Mouse (Mus musculus) forebrain, postnatal 0 days (tissue): ENCODE results near the gene Ywhae. TPM values are rescaled to one million over a fixed set of nuclear protein-coding genes. Genes with fewer than 3 reads are reported as not detected.
"Not testable (repeated sequence)": the region's sequence is repeated elsewhere in the genome, so short reads cannot be mapped to it uniquely, and the experiment has no call there.

Source experiments
- ATAC-seq: fragments of 200-750 bp; cut with Nextera tagmentation; 2 replicates; pipeline ENCODE4 v1.8.0; 2017; ENCODE audit warnings: mild to moderate bottlenecking, moderate library complexity
- DNase-seq: peaks from one replicate; pipeline ENCODE4 v3.0.0-alpha.2; 2015
- H3K27ac ChIP-seq: fragments of 300-500 bp; sonication (generic); 2 replicates; pipeline ENCODE4 v1.5.1; 2014; ENCODE audit warnings: low read depth, mild to moderate bottlenecking, antibody characterized with exemption, low read length, moderate library complexity, mixed read lengths
- H3K27me3 ChIP-seq: fragments of 300-500 bp; sonication (generic); 2 replicates; pipeline ENCODE4 v1.6.1; 2014; ENCODE audit warnings: mild to moderate bottlenecking, low read length, mixed read lengths; ENCODE audit not compliant: insufficient read depth
- H3K36me3 ChIP-seq: fragments of 300-500 bp; sonication (generic); 2 replicates; pipeline ENCODE4 v1.6.1; 2014; ENCODE audit warnings: mild to moderate bottlenecking, moderate library complexity; ENCODE audit not compliant: insufficient read depth
- H3K4me1 ChIP-seq: fragments of 300-500 bp; sonication (generic); 2 replicates; pipeline ENCODE4 v1.6.1; 2014; ENCODE audit warnings: antibody characterized with exemption; ENCODE audit not compliant: insufficient read depth
- H3K4me2 ChIP-seq: fragments of 300-500 bp; sonication (generic); 2 replicates; pipeline ENCODE4 v1.6.1; 2014; ENCODE audit warnings: low read depth, mild to moderate bottlenecking, moderate library complexity
- H3K4me3 ChIP-seq: fragments of 300-500 bp; sonication (generic); 2 replicates; pipeline ENCODE4 v1.5.1; 2014; ENCODE audit warnings: low read depth, low read length, mixed read lengths
- H3K9ac ChIP-seq: fragments of 300-500 bp; sonication (generic); 2 replicates; pipeline ENCODE4 v1.6.1; 2014; ENCODE audit warnings: mild to moderate bottlenecking
- H3K9me3 ChIP-seq: fragments of 300-500 bp; sonication (generic); 2 replicates; pipeline ENCODE4 v1.6.1; 2016; ENCODE audit warnings: low read length
- CTCF ChIP-seq: sonication (generic); IDR thresholded peaks from 2 replicates; pipeline ENCODE4 v1.5.1; 2016; ENCODE audit warnings: antibody characterized with exemption, control low read depth, low read depth
- WGBS: fragments of 180-500 bp; shearing (Covaris S2); extraction: QIAGEN DNeasy Blood & Tissue Kit; methylation state at CpG from one replicate; pipeline ENCODE4 v1.1.7; 2014; 5-methylcytosine and 5-hydroxymethylcytosine counted together
- polyA plus RNA-seq: library from polyadenylated mRNA; unstranded; fragments of >200 nt; fragmentation: Nextera tagmentation; extraction: Ambion mirVana; gene quantifications from 2 replicates; pipeline ENCODE4 v1.2.1, GENCODE M21; 2015
- total RNA-seq: library from RNA; depleted of rRNA; stranded (reverse); fragments of >200 nt; gene quantifications from 2 replicates; pipeline ENCODE4 v1.2.3, GENCODE M21; 2014

Gene Ywhae
- total and polyA plus RNA-seq, 2 experiments from 2014 or later: 309 to 1,700 TPM

GRCm38 (mm10) chr11:75716661-75717325, 15.9 kb upstream of the Ywhae start:
- no peak overlapping the region for H3K4me2 ChIP-seq
- no peaks in the 10 kb centered on the region for H3K9me3 ChIP-seq
- 72% methylated on average over 7 of the region's 8 CpGs for WGBS
- peak; percentile 64 for ATAC-seq
- peak; percentile 43 for TF ChIP-seq CTCF
- H3K9ac ChIP-seq: no peak overlapping the region
- H3K27me3 ChIP-seq: no peaks in the 10 kb centered on the region
- peak; percentile 43 for DNase-seq
- H3K4me3 ChIP-seq: no peak overlapping the region
- H3K27ac ChIP-seq: no peak overlapping the region
- no peaks in the 10 kb centered on the region for H3K4me1 ChIP-seq
- no peaks in the 10 kb centered on the region for H3K36me3 ChIP-seq

GRCm38 (mm10) chr11:75722339-75722738, 10.3 kb upstream of the Ywhae start:
- ATAC-seq (no peak), DNase-seq (no peak)
- H3K27ac ChIP-seq: no peak overlapping the region
- WGBS: 62% methylated on average over 4 of the region's 4 CpGs
- H3K9me3 ChIP-seq: no peaks in the 10 kb centered on the region
- H3K27me3 ChIP-seq: no peaks in the 10 kb centered on the region
- H3K4me1 ChIP-seq: no peaks in the 10 kb centered on the region
- no peak overlapping the region for H3K4me3 ChIP-seq
- H3K36me3 ChIP-seq: no peaks in the 10 kb centered on the region
- H3K4me2 ChIP-seq: no peak overlapping the region
- no peak overlapping the region for H3K9ac ChIP-seq
- TF ChIP-seq CTCF: no peak

GRCm38 (mm10) chr11:75727168-75727567, 5.5 kb upstream of the Ywhae start:
- Histone ChIP-seq H3K4me1 (peaks cover 5% of the 10 kb centered on the region; the same call in 1 of the 2 replicates), H3K36me3 (no peaks in the 10 kb centered on the region), H3K9me3 (no peaks in the 10 kb centered on the region), H3K4me3 (no peak overlapping the region), H3K27me3 (no peaks in the 10 kb centered on the region), H3K9ac (no peak overlapping the region), H3K4me2 (no peak overlapping the region), H3K27ac (no peak overlapping the region)
- ATAC-seq (no peak), DNase-seq (no peak)
- TF ChIP-seq CTCF: no peak
- WGBS: 77% methylated on average over 2 of the region's 2 CpGs

- not testable (repeated sequence) for H3K27ac ChIP-seq, H3K4me2 ChIP-seq, H3K36me3 ChIP-seq, H3K4me3 ChIP-seq, H3K9ac ChIP-seq, H3K9me3 ChIP-seq, H3K27me3 ChIP-seq, H3K4me1 ChIP-seq, ATAC-seq, DNase-seq
- 94% methylated on average over 6 of the region's 6 CpGs for WGBS
Measured at GRCm38 (mm10) chr11:75727659-75728058, 5.0 kb upstream of the Ywhae start.

- peaks cover 5% of the 10 kb centered on the region; the same call in 1 of the 2 replicates for H3K36me3 ChIP-seq
- no peak for TF ChIP-seq CTCF
- WGBS: under 1% methylated on average over 37 of the region's 52 CpGs
- peak overlapping the region; percentile 84 for H3K4me3 ChIP-seq
- H3K9me3 ChIP-seq: no peaks in the 10 kb centered on the region
- peak overlapping the region; percentile 99 for H3K27ac ChIP-seq
- DNase-seq (no peak), ATAC-seq (peak; percentile 67)
- H3K27me3 ChIP-seq: no peaks in the 10 kb centered on the region
- H3K4me1 ChIP-seq: peaks cover 36% of the 10 kb centered on the region
- peak overlapping the region; percentile 73 for H3K4me2 ChIP-seq
- peak overlapping the region; percentile 99 for H3K9ac ChIP-seq
Measured at GRCm38 (mm10) chr11:75733227-75733940, 715 bp downstream of the Ywhae start.

- Histone ChIP-seq H3K4me3 (peak overlapping the region; percentile 84), H3K27me3 (no peaks in the 10 kb centered on the region), H3K4me2 (peak overlapping the region; percentile 73), H3K9me3 (no peaks in the 10 kb centered on the region), H3K27ac (no peak overlapping the region), H3K4me1 (peaks cover 36% of the 10 kb centered on the region), H3K36me3 (peaks cover 11% of the 10 kb centered on the region; the same call in 1 of the 2 replicates), H3K9ac (0 out of 2 replicates have a peak overlapping the region, but pooled peaks have one; percentile 31)
- WGBS: 61% methylated on average over 5 of the region's 5 CpGs
- no peak for ATAC-seq
- TF ChIP-seq CTCF: no peak
- no peak for DNase-seq
Measured at GRCm38 (mm10) chr11:75735462-75736252, 3.0 kb downstream of the Ywhae start.

- Histone ChIP-seq H3K4me1 (peaks cover 33% of the 10 kb centered on the region), H3K9ac (no peak overlapping the region), H3K27ac (no peak overlapping the region; the same call in 1 of the 2 replicates), H3K27me3 (no peaks in the 10 kb centered on the region), H3K4me3 (no peak overlapping the region), H3K4me2 (peak overlapping the region; percentile 73), H3K9me3 (no peaks in the 10 kb centered on the region), H3K36me3 (peaks cover 11% of the 10 kb centered on the region; the same call in 1 of the 2 replicates)
- DNase-seq (no peak), ATAC-seq (no peak)
- 50% methylated on average over 3 of the region's 3 CpGs for WGBS
- TF ChIP-seq CTCF: no peak
Measured at GRCm38 (mm10) chr11:75736978-75737377, 4.3 kb downstream of the Ywhae start.
